Mouse (Mus musculus) stomach, postnatal 0 days (tissue): ENCODE results near the gene Magix.

Experiments
- CTCF ChIP-seq: IDR thresholded peaks from 2 replicates; pipeline ENCODE4 v1.5.1; 2016; ENCODE audit warnings: antibody characterized with exemption, low read depth, mild to moderate bottlenecking, moderate library complexity
- EP300 ChIP-seq: optimal IDR thresholded peaks from 2 replicates; pipeline ENCODE3; 2016; ENCODE audit warnings: antibody characterized with exemption

GRCm38 (mm10) chrX:7722691-7723090 is 41.6 kb upstream of the Magix start:
- TF ChIP-seq CTCF, result no peak
- no peak for TF ChIP-seq EP300
